Comparison of ENCODE assay signal across 9 mouse cellular contexts in genomic region chr2:129206824-129207223, GRCm38 (mm10). TPM values are rescaled to one million over a fixed set of nuclear protein-coding genes. Genes with fewer than 3 reads are reported as not detected.
DNase-seq lines count a peak whose midpoint lies in the region; ATAC-seq and TF ChIP-seq lines count a peak whose summit lies in the region.
"Had no signal": no experiment of that assay in that cellular context is flagged by ENCODE, and none has a peak within 500 bp of the region (broad histone marks: within the 10 kb centered on the region; RNA-seq: fewer than 3 reads in every experiment).

No protein-coding gene starts in this region.

- H3K36me3 ChIP-seq in kidney, embryonic 15.5 days: peaks cover 100% of the 10 kb centered on the region
- peaks cover 93% of the 10 kb centered on the region for H3K36me3 ChIP-seq in heart, embryonic 12.5 days
- peaks cover 12% of the 10 kb centered on the region for H3K36me3 ChIP-seq in hindbrain, embryonic 11.5 days (ENCODE audit: control insufficient read depth, insufficient read depth, low read length)
- peaks cover 100% of the 10 kb centered on the region for H3K36me3 ChIP-seq in midbrain, embryonic 10.5 days

- in situ Hi-C loops in Patski (cut with MboI; ENCODE audit: low pct_unique_long_range_greater_than_20kb): no loop called here

- H3K4me3 ChIP-seq in kidney, embryonic 15.5 days (replicated peaks): no peak overlapping the region
- H3K4me3 ChIP-seq in heart, embryonic 12.5 days: no peak overlapping the region
- H3K4me3 ChIP-seq in hindbrain, embryonic 11.5 days (ENCODE audit: low read depth, low read length): no peak overlapping the region
- no peak overlapping the region for H3K4me3 ChIP-seq in midbrain, embryonic 10.5 days
- H3K4me3 ChIP-seq: embryonic facial prominence, embryonic 15.5 days had no signal

- ATAC-seq in kidney, embryonic 15.5 days (replicated peaks; ENCODE audit: low FRiP score): no peak
- peak; percentile 95 for ATAC-seq in Patski
- peak; percentile 88 for ATAC-seq in heart, embryonic 12.5 days (ENCODE audit: insufficient number of reproducible peaks, low FRiP score)
- no peak for ATAC-seq in hindbrain, embryonic 11.5 days (ENCODE audit: low FRiP score)

- H3K27me3 ChIP-seq in kidney, embryonic 15.5 days: no peaks in the 10 kb centered on the region
- H3K27me3 ChIP-seq in Patski: no peaks in the 10 kb centered on the region
- no peaks in the 10 kb centered on the region for H3K27me3 ChIP-seq in heart, embryonic 12.5 days (replicated peaks)
- no peaks in the 10 kb centered on the region for H3K27me3 ChIP-seq in hindbrain, embryonic 11.5 days (ENCODE audit: control insufficient read depth, insufficient read depth, low read length)
- H3K27me3 ChIP-seq in midbrain, embryonic 10.5 days (ENCODE audit: low read depth, poor library complexity, severe bottlenecking): no peaks in the 10 kb centered on the region
- H3K27me3 ChIP-seq: embryonic facial prominence, embryonic 15.5 days had no signal

- no peak overlapping the region for H3K9ac ChIP-seq in kidney, embryonic 15.5 days
- no peak overlapping the region for H3K9ac ChIP-seq in heart, embryonic 12.5 days
- no peak overlapping the region for H3K9ac ChIP-seq in hindbrain, embryonic 11.5 days (ENCODE audit: low read depth, low read length)
- H3K9ac ChIP-seq: embryonic facial prominence, embryonic 15.5 days had no signal

- WGBS in kidney, embryonic 15.5 days: 88% methylated on average over 8 of the region's 8 CpGs
- WGBS in heart, embryonic 12.5 days: 44% methylated on average over 8 of the region's 8 CpGs
- WGBS in hindbrain, embryonic 11.5 days: 91% methylated on average over 8 of the region's 8 CpGs
- WGBS in midbrain, embryonic 10.5 days: 87% methylated on average over 8 of the region's 8 CpGs

- H3K4me2 ChIP-seq in kidney, embryonic 15.5 days: no peak overlapping the region
- H3K4me2 ChIP-seq in heart, embryonic 12.5 days: peak overlapping the region; percentile 26
- no peak overlapping the region for H3K4me2 ChIP-seq in hindbrain, embryonic 11.5 days (replicated peaks; ENCODE audit: low read depth, low read length)
- H3K4me2 ChIP-seq: embryonic facial prominence, embryonic 15.5 days had no signal

- H3K9me3 ChIP-seq in kidney, embryonic 15.5 days (replicated peaks): no peaks in the 10 kb centered on the region
- no peaks in the 10 kb centered on the region for H3K9me3 ChIP-seq in heart, embryonic 12.5 days (replicated peaks)
- H3K9me3 ChIP-seq in hindbrain, embryonic 11.5 days (ENCODE audit: control insufficient read depth, low read length): no peaks in the 10 kb centered on the region
- no peaks in the 10 kb centered on the region for H3K9me3 ChIP-seq in midbrain, embryonic 10.5 days (replicated peaks)
- H3K9me3 ChIP-seq: embryonic facial prominence, embryonic 15.5 days had no signal

- no peak overlapping the region for H3K27ac ChIP-seq in kidney, embryonic 15.5 days
- H3K27ac ChIP-seq in heart, embryonic 12.5 days (ENCODE audit: poor library complexity, severe bottlenecking): peak overlapping the region; percentile 61
- no peak overlapping the region for H3K27ac ChIP-seq in hindbrain, embryonic 11.5 days (ENCODE audit: low read depth, low read length)
- H3K27ac ChIP-seq in midbrain, embryonic 10.5 days (replicated peaks): no peak overlapping the region
- H3K27ac ChIP-seq: embryonic facial prominence, embryonic 15.5 days had no signal

- POLR2A ChIA-PET in Patski (lab: Charles Lee): no interaction called here

- peak; percentile 66 for DNase-seq in kidney, adult 11 months
- peak; percentile 83 for DNase-seq in Patski (ENCODE audit: low read depth, low spot score)
- DNase-seq in liver: peak; percentile 66
- no peak for DNase-seq in hindbrain, embryonic 11.5 days (ENCODE audit: low spot score)
- no peak for DNase-seq in spleen, adult 18-20 months
- no peak for DNase-seq in midbrain, embryonic 10.5 days (ENCODE audit: low spot score)

- TF ChIP-seq CTCF in Patski (IDR thresholded peaks at IDR 0.05): no peak

- H3K4me1 ChIP-seq in kidney, embryonic 15.5 days: no peaks in the 10 kb centered on the region
- H3K4me1 ChIP-seq in heart, embryonic 12.5 days (replicated peaks): peaks cover 30% of the 10 kb centered on the region
- no peaks in the 10 kb centered on the region for H3K4me1 ChIP-seq in hindbrain, embryonic 11.5 days (replicated peaks; ENCODE audit: control insufficient read depth, insufficient read depth, low read length)
- no peaks in the 10 kb centered on the region for H3K4me1 ChIP-seq in midbrain, embryonic 10.5 days
- H3K4me1 ChIP-seq: embryonic facial prominence, embryonic 15.5 days had no signal

- CTCF ChIA-PET in Patski (lab: Charles Lee): interaction anchor here (1.1 kb wide), 1 partner anchor 52 kb away, joined by 4 read pairs; no protein-coding TSS in a partner anchor

RNA-seq across cellular contexts. Expression of gene Slc20a1, which starts 8.3 kb away (rescaled TPM):
- 28.1 and 30.2 TPM in 2 replicates for polyA plus RNA-seq in kidney, embryonic 15.5 days (2015; fragmentation: Nextera tagmentation; extraction: Ambion mirVana)
- 78.8 TPM for polyA plus RNA-seq in Patski (2021)
- 45.8 and 47.5 TPM in 2 replicates for polyA plus RNA-seq in heart, embryonic 12.5 days (2016; fragmentation: Nextera tagmentation; extraction: Ambion mirVana)
- polyA plus RNA-seq in hindbrain, embryonic 11.5 days (2014; fragmentation: Nextera tagmentation; extraction: Ambion mirVana): 50.3 and 59.9 TPM in 2 replicates
- polyA plus RNA-seq in midbrain, embryonic 10.5 days (2016; fragmentation: Nextera tagmentation; extraction: Ambion mirVana): 53.7 and 55.6 TPM in 2 replicates

Comparison
In these comparisons a context has a peak if more than half of its experiments do, and no peak if none do; other contexts are left out.
1. DNase-seq: peak in kidney, adult 11 months (single experiment), Patski (single experiment) and liver (single experiment); none in hindbrain, embryonic 11.5 days (single experiment), spleen, adult 18-20 months (0 of 2) and midbrain, embryonic 10.5 days (single experiment).
2. ATAC-seq: peak in Patski (single experiment) and heart, embryonic 12.5 days (single experiment); none in kidney, embryonic 15.5 days (single experiment) and hindbrain, embryonic 11.5 days (single experiment).